23 mouse cellular contexts compared by ENCODE assay signal in genomic region chr5:76691706-76692424, GRCm38 (mm10). TPM values are rescaled to one million over a fixed set of nuclear protein-coding genes. Genes with fewer than 3 reads are reported as not detected.
DNase-seq lines count a peak whose midpoint lies in the region; ATAC-seq and TF ChIP-seq lines count a peak whose summit lies in the region.
"Had no signal": no experiment of that assay in that cellular context is flagged by ENCODE, and none has a peak within 500 bp of the region (broad histone marks: within the 10 kb centered on the region; RNA-seq: fewer than 3 reads in every experiment).

No protein-coding gene starts in this region.

- no peak overlapping the region for H3K4me3 ChIP-seq in hindbrain, embryonic 15.5 days
- no peak overlapping the region for H3K4me3 ChIP-seq in hindbrain, embryonic 10.5 days
- H3K4me3 ChIP-seq in midbrain, postnatal 0 days (ENCODE audit: low read depth, low read length): no peak overlapping the region
- no peak overlapping the region for H3K4me3 ChIP-seq in midbrain, embryonic 16.5 days (ENCODE audit: low read depth, low read length)
- no peak overlapping the region for H3K4me3 ChIP-seq in intestine, postnatal 0 days (ENCODE audit: low read depth, low read length)
- H3K4me3 ChIP-seq: embryonic facial prominence, embryonic 12.5 days; intestine, embryonic 15.5 days; limb, embryonic 12.5 days; liver, embryonic 13.5 days; neural tube, embryonic 12.5 days; stomach, embryonic 15.5 days had no signal

- DNase-seq in adrenal gland, postnatal 36 days: peak; percentile 22 to 25
- no peak for DNase-seq in adrenal gland, postnatal 10 days
- no peak for DNase-seq in hindbrain, embryonic 10.5 days (ENCODE audit: low spot score)
- DNase-seq in midbrain, postnatal 0 days (ENCODE audit: low spot score): peak; percentile 53
- DNase-seq: cerebellum, adult 2 months; gastrocnemius, postnatal 10 days; heart, adult 18-20 months; heart, postnatal 36 days; liver, embryonic 13.5 days; right cerebral cortex, postnatal 25 days; thymus, adult 18-20 months; thymus, postnatal 4 days had no signal

- H3K27ac ChIP-seq in hindbrain, embryonic 15.5 days (replicated peaks): 0 out of 2 replicates have a peak overlapping the region, but pooled peaks have one; percentile 0
- H3K27ac ChIP-seq in hindbrain, embryonic 10.5 days: no peak overlapping the region
- no peak overlapping the region for H3K27ac ChIP-seq in midbrain, postnatal 0 days (ENCODE audit: low read depth, low read length)
- H3K27ac ChIP-seq in midbrain, embryonic 16.5 days (ENCODE audit: low read length): no peak overlapping the region
- H3K27ac ChIP-seq in intestine, postnatal 0 days (ENCODE audit: low read depth, low read length): no peak overlapping the region
- H3K27ac ChIP-seq: embryonic facial prominence, embryonic 12.5 days; intestine, embryonic 15.5 days; limb, embryonic 12.5 days; liver, embryonic 13.5 days; neural tube, embryonic 12.5 days; stomach, embryonic 15.5 days had no signal

- peaks cover 25% of the 10 kb centered on the region for H3K4me1 ChIP-seq in hindbrain, embryonic 15.5 days (replicated peaks)
- no peaks in the 10 kb centered on the region for H3K4me1 ChIP-seq in hindbrain, embryonic 10.5 days (replicated peaks)
- H3K4me1 ChIP-seq in midbrain, postnatal 0 days (ENCODE audit: insufficient read depth, low read length): no peaks in the 10 kb centered on the region
- no peaks in the 10 kb centered on the region; the same call in 1 of the 2 replicates for H3K4me1 ChIP-seq in midbrain, embryonic 16.5 days (ENCODE audit: control insufficient read depth, insufficient read depth, low read length)
- H3K4me1 ChIP-seq in intestine, postnatal 0 days (replicated peaks; ENCODE audit: control insufficient read depth, insufficient read depth, low read length): no peaks in the 10 kb centered on the region
- H3K4me1 ChIP-seq: intestine, embryonic 15.5 days; limb, embryonic 12.5 days; stomach, embryonic 15.5 days had no signal

- H3K9ac ChIP-seq in hindbrain, embryonic 15.5 days: no peak overlapping the region
- H3K9ac ChIP-seq in midbrain, postnatal 0 days (replicated peaks; ENCODE audit: low read length, poor library complexity, severe bottlenecking): no peak overlapping the region
- no peak overlapping the region for H3K9ac ChIP-seq in midbrain, embryonic 16.5 days (ENCODE audit: low read depth, low read length)
- H3K9ac ChIP-seq in intestine, postnatal 0 days (ENCODE audit: low read depth, low read length): no peak overlapping the region
- H3K9ac ChIP-seq: embryonic facial prominence, embryonic 12.5 days; intestine, embryonic 15.5 days; limb, embryonic 12.5 days; liver, embryonic 13.5 days; neural tube, embryonic 12.5 days; stomach, embryonic 15.5 days had no signal

- no peaks in the 10 kb centered on the region for H3K9me3 ChIP-seq in hindbrain, embryonic 15.5 days
- H3K9me3 ChIP-seq in hindbrain, embryonic 10.5 days: peaks cover 14% of the 10 kb centered on the region
- H3K9me3 ChIP-seq in midbrain, postnatal 0 days (ENCODE audit: low read length): no peaks in the 10 kb centered on the region
- H3K9me3 ChIP-seq in midbrain, embryonic 16.5 days (replicated peaks; ENCODE audit: control insufficient read depth, low read length, poor library complexity, severe bottlenecking): no peaks in the 10 kb centered on the region
- no peaks in the 10 kb centered on the region for H3K9me3 ChIP-seq in intestine, postnatal 0 days (ENCODE audit: control insufficient read depth)
- H3K9me3 ChIP-seq: embryonic facial prominence, embryonic 12.5 days; intestine, embryonic 15.5 days; stomach, embryonic 15.5 days had no signal

- WGBS in hindbrain, embryonic 15.5 days: 58% methylated on average over 12 of the region's 12 CpGs
- WGBS in hindbrain, embryonic 10.5 days: 88% methylated on average over 12 of the region's 12 CpGs
- WGBS in midbrain, postnatal 0 days: 67% methylated on average over 12 of the region's 12 CpGs
- WGBS in midbrain, embryonic 16.5 days: 70% methylated on average over 12 of the region's 12 CpGs
- WGBS in intestine, postnatal 0 days: 85% methylated on average over 12 of the region's 12 CpGs

- no peak overlapping the region for H3K4me2 ChIP-seq in hindbrain, embryonic 15.5 days
- H3K4me2 ChIP-seq in midbrain, postnatal 0 days (ENCODE audit: low read depth, low read length, poor library complexity, severe bottlenecking): no peak overlapping the region
- no peak overlapping the region for H3K4me2 ChIP-seq in midbrain, embryonic 16.5 days (ENCODE audit: low read length)
- H3K4me2 ChIP-seq in intestine, postnatal 0 days (replicated peaks; ENCODE audit: low read depth): no peak overlapping the region
- H3K4me2 ChIP-seq: embryonic facial prominence, embryonic 12.5 days; intestine, embryonic 15.5 days; limb, embryonic 12.5 days; liver, embryonic 13.5 days; neural tube, embryonic 12.5 days; stomach, embryonic 15.5 days had no signal

- no peak for TF ChIP-seq CTCF in midbrain, postnatal 0 days (IDR thresholded peaks at IDR 0.05)
- no peak for TF ChIP-seq CTCF in intestine, postnatal 0 days (IDR thresholded peaks at IDR 0.05; ENCODE audit: low read depth)

- no peak for ATAC-seq in hindbrain, embryonic 15.5 days (ENCODE audit: low FRiP score, low read depth)
- ATAC-seq in midbrain, postnatal 0 days (ENCODE audit: low FRiP score): no peak
- ATAC-seq in midbrain, embryonic 16.5 days: no peak
- no peak for ATAC-seq in intestine, postnatal 0 days
- ATAC-seq: forebrain, embryonic 14.5 days; intestine, embryonic 15.5 days had no signal

- H3K36me3 ChIP-seq in hindbrain, embryonic 15.5 days: no peaks in the 10 kb centered on the region
- peaks cover 31% of the 10 kb centered on the region for H3K36me3 ChIP-seq in hindbrain, embryonic 10.5 days
- no peaks in the 10 kb centered on the region for H3K36me3 ChIP-seq in midbrain, postnatal 0 days (ENCODE audit: insufficient read depth, low read length)
- no peaks in the 10 kb centered on the region for H3K36me3 ChIP-seq in midbrain, embryonic 16.5 days (ENCODE audit: control insufficient read depth, insufficient read depth, low read length)
- no peaks in the 10 kb centered on the region for H3K36me3 ChIP-seq in intestine, postnatal 0 days (ENCODE audit: control insufficient read depth, insufficient read depth)
- H3K36me3 ChIP-seq: embryonic facial prominence, embryonic 12.5 days; intestine, embryonic 15.5 days; liver, embryonic 13.5 days; neural tube, embryonic 12.5 days; stomach, embryonic 15.5 days had no signal

- H3K27me3 ChIP-seq in hindbrain, embryonic 15.5 days: no peaks in the 10 kb centered on the region
- no peaks in the 10 kb centered on the region for H3K27me3 ChIP-seq in hindbrain, embryonic 10.5 days (ENCODE audit: insufficient read depth, poor library complexity, severe bottlenecking)
- H3K27me3 ChIP-seq in midbrain, postnatal 0 days (ENCODE audit: insufficient read depth, low read length): no peaks in the 10 kb centered on the region
- no peaks in the 10 kb centered on the region for H3K27me3 ChIP-seq in midbrain, embryonic 16.5 days (ENCODE audit: control insufficient read depth, insufficient read depth, low read depth, low read length)
- H3K27me3 ChIP-seq in intestine, postnatal 0 days (replicated peaks; ENCODE audit: control insufficient read depth, insufficient read depth, low read length): no peaks in the 10 kb centered on the region
- H3K27me3 ChIP-seq: CH12.LX; embryonic facial prominence, embryonic 12.5 days; intestine, embryonic 15.5 days; limb, embryonic 12.5 days; liver, embryonic 13.5 days; neural tube, embryonic 12.5 days; stomach, embryonic 15.5 days had no signal

RNA-seq across cellular contexts. Expression of gene C530008M17Rik, which starts 35.6 kb away (rescaled TPM):
- 10 to 100 TPM in 1 of 2 experiments, 1 to 10 TPM in 1; 6.4 to 15.6 TPM for total RNA-seq in adrenal gland, postnatal 36 days (2021)
- total RNA-seq in adrenal gland, postnatal 10 days (2021): 10 to 100 TPM in 1 of 2 experiments, 1 to 10 TPM in 1; 7.5 to 10.4 TPM
- 68.1 and 76.2 TPM in 2 replicates for polyA plus RNA-seq in hindbrain, embryonic 15.5 days (2015; fragmentation: Nextera tagmentation; extraction: Ambion mirVana)
- 43.8 and 55.9 TPM in 2 replicates for polyA plus RNA-seq in hindbrain, embryonic 10.5 days (2016; fragmentation: Nextera tagmentation; extraction: Ambion mirVana)
- total RNA-seq in midbrain, postnatal 0 days (2014; rRNA removed): 68.7 and 86.2 TPM in 2 replicates
- 39.3 and 59.3 TPM in 2 replicates for polyA plus RNA-seq in midbrain, postnatal 0 days (2015; fragmentation: Nextera tagmentation; extraction: Ambion mirVana)
- polyA plus RNA-seq in midbrain, embryonic 16.5 days (2015; fragmentation: Nextera tagmentation; extraction: Ambion mirVana): 58.3 and 74.4 TPM in 2 replicates
- 15.3 and 18.1 TPM in 2 replicates for polyA plus RNA-seq in intestine, postnatal 0 days (2015; fragmentation: Nextera tagmentation; extraction: Ambion mirVana)
- total RNA-seq: monocyte, adult 5-6 weeks had no signal

Comparison
In these comparisons a context has a peak if more than half of its experiments do, and no peak if none do; other contexts are left out.
1. DNase-seq: peak in adrenal gland, postnatal 36 days (2 of 2) and midbrain, postnatal 0 days (single experiment); none in adrenal gland, postnatal 10 days (single experiment) and hindbrain, embryonic 10.5 days (single experiment).